Mouse (Mus musculus) limb, embryonic 14.5 days (tissue): ENCODE measurements around the gene Gabra4. TPM values are rescaled to one million over a fixed set of nuclear protein-coding genes. Genes with fewer than 3 reads are reported as not detected.

ENCODE experiments used
- ATAC-seq: fragments of 200-750 bp; cut with Nextera tagmentation; 2 replicates; pipeline ENCODE4 v1.8.0; 2017; ENCODE audit warnings: low read depth, moderate number of reproducible peaks, moderate TSS enrichment; ENCODE audit not compliant: low FRiP score
- DNase-seq: peaks from one replicate; pipeline ENCODE4 v3.0.0-alpha.2; 2015; ENCODE audit warnings: low spot score
- H3K27ac ChIP-seq: fragments of 300-500 bp; sonication (generic); replicated peaks from 2 replicates; pipeline ENCODE4 v1.5.1; 2014; ENCODE audit warnings: low read depth, mild to moderate bottlenecking, low read length, moderate library complexity, mixed read lengths
- H3K27me3 ChIP-seq: fragments of 300-500 bp; sonication (generic); 2 replicates; pipeline ENCODE4 v1.6.1; 2014; ENCODE audit warnings: low read length, mixed read lengths; ENCODE audit not compliant: control insufficient read depth, insufficient read depth
- H3K36me3 ChIP-seq: fragments of 300-500 bp; sonication (generic); 2 replicates; pipeline ENCODE4 v1.6.1; 2014; ENCODE audit warnings: mild to moderate bottlenecking, low read length, moderate library complexity, mixed read lengths; ENCODE audit not compliant: control insufficient read depth, insufficient read depth
- H3K4me1 ChIP-seq: fragments of 300-500 bp; sonication (generic); 2 replicates; pipeline ENCODE4 v1.6.1; 2014; ENCODE audit warnings: antibody characterized with exemption, low read length, mixed read lengths; ENCODE audit not compliant: control insufficient read depth, insufficient read depth
- H3K4me2 ChIP-seq: fragments of 300-500 bp; sonication (generic); replicated peaks from 2 replicates; pipeline ENCODE4 v1.6.1; 2014; ENCODE audit warnings: low read depth, mild to moderate bottlenecking, low read length, moderate library complexity; ENCODE audit not compliant: severe bottlenecking
- H3K4me3 ChIP-seq: fragments of 300-500 bp; sonication (generic); replicated peaks from 2 replicates; pipeline ENCODE4 v1.5.1; 2014; ENCODE audit warnings: low read length
- H3K9ac ChIP-seq: fragments of 300-500 bp; sonication (generic); 2 replicates; pipeline ENCODE4 v1.6.1; 2014; ENCODE audit warnings: mild to moderate bottlenecking, low read depth, low read length, moderate library complexity; ENCODE audit not compliant: severe bottlenecking
- H3K9me3 ChIP-seq: fragments of 300-500 bp; sonication (generic); 2 replicates; pipeline ENCODE4 v1.6.1; 2016; ENCODE audit warnings: low read length; ENCODE audit not compliant: control insufficient read depth
- POLR2A ChIP-seq: fragments of 200-500 bp; IDR thresholded peaks from 2 replicates; pipeline ENCODE4 v1.8.0; 2012; ENCODE audit warnings: inconsistent platforms, mild to moderate bottlenecking, moderate library complexity, borderline replicate concordance; ENCODE audit not compliant: insufficient read depth, insufficient read length; ENCODE audit errors: extremely low read depth
- WGBS: fragments of 180-500 bp; shearing (Covaris S2); extraction: QIAGEN DNeasy Blood & Tissue Kit; methylation state at CpG from one replicate; pipeline ENCODE4 v1.1.7; 2014; 5-methylcytosine and 5-hydroxymethylcytosine counted together
- polyA plus RNA-seq, 2 experiments: library from polyadenylated mRNA; depleted of rRNA in 1 of 2; stranded (reverse) in 1 of 2; unstranded in 1 of 2; fragments of >200 nt; fragmentation: Nextera tagmentation in 1 of 2; extraction: Ambion mirVana in 1 of 2; gene quantifications; 2 replicates each; pipeline versions ENCODE4 v1.2.1 to v1.2.3; 2012 to 2014

Gabra4 gene
- polyA plus RNA-seq, 2 experiments, result 2.2 to 6.0 TPM

GRCm38 (mm10) chr5:71616734-71617133 is 41.4 kb downstream of the Gabra4 start:
- Histone ChIP-seq H3K4me1 (no peaks in the 10 kb centered on the region), H3K36me3 (no peaks in the 10 kb centered on the region), H3K27ac (no peak overlapping the region), H3K9me3 (no peaks in the 10 kb centered on the region), H3K9ac (no peak overlapping the region), H3K27me3 (no peaks in the 10 kb centered on the region), H3K4me2 (no peak overlapping the region), H3K4me3 (no peak overlapping the region)
- 64% methylated on average over 4 of the region's 4 CpGs for WGBS
- no peak for DNase-seq
- no peak for ATAC-seq
- no peak for TF ChIP-seq POLR2A

- no peaks in the 10 kb centered on the region for H3K9me3 ChIP-seq
- H3K27me3 ChIP-seq, result no peaks in the 10 kb centered on the region
- no peak overlapping the region for H3K27ac ChIP-seq
- no peak for ATAC-seq
- H3K9ac ChIP-seq, result no peak overlapping the region
- DNase-seq, result no peak
- 87% methylated on average over 1 of the region's 1 CpGs for WGBS
- H3K4me2 ChIP-seq, result no peak overlapping the region
- no peaks in the 10 kb centered on the region for H3K36me3 ChIP-seq
- H3K4me1 ChIP-seq, result no peaks in the 10 kb centered on the region
- no peak overlapping the region for H3K4me3 ChIP-seq
- no peak for TF ChIP-seq POLR2A
These were observed 43.8 kb downstream of the Gabra4 start for GRCm38 (mm10) chr5:71614311-71614710.

GRCm38 (mm10) chr5:71608735-71609134 is 49.4 kb downstream of the Gabra4 start:
- H3K36me3 ChIP-seq, result no peaks in the 10 kb centered on the region
- H3K27me3 ChIP-seq, result no peaks in the 10 kb centered on the region
- no peak overlapping the region for H3K9ac ChIP-seq
- H3K4me3 ChIP-seq, result no peak overlapping the region
- H3K9me3 ChIP-seq, result no peaks in the 10 kb centered on the region
- DNase-seq, result no peak
- no peaks in the 10 kb centered on the region for H3K4me1 ChIP-seq
- no peak for ATAC-seq
- TF ChIP-seq POLR2A, result no peak
- H3K27ac ChIP-seq, result no peak overlapping the region
- no peak overlapping the region for H3K4me2 ChIP-seq
- 75% methylated on average over 1 of the region's 1 CpGs for WGBS

- Histone ChIP-seq H3K4me2 (no peak overlapping the region), H3K9ac (no peak overlapping the region), H3K4me3 (no peak overlapping the region), H3K27me3 (no peaks in the 10 kb centered on the region), H3K9me3 (no peaks in the 10 kb centered on the region), H3K4me1 (no peaks in the 10 kb centered on the region), H3K27ac (no peak overlapping the region), H3K36me3 (no peaks in the 10 kb centered on the region)
- TF ChIP-seq POLR2A, result no peak
- WGBS, result 68% methylated on average over 4 of the region's 4 CpGs
- DNase-seq, result no peak
- ATAC-seq, result no peak
These were observed 51.2 kb downstream of the Gabra4 start for GRCm38 (mm10) chr5:71606907-71607306.

GRCm38 (mm10) chr5:71604128-71604690 is 53.9 kb downstream of the Gabra4 start:
- no peak overlapping the region for H3K4me3 ChIP-seq
- ATAC-seq, result no peak
- TF ChIP-seq POLR2A, result no peak
- no peaks in the 10 kb centered on the region for H3K4me1 ChIP-seq
- no peaks in the 10 kb centered on the region for H3K9me3 ChIP-seq
- H3K4me2 ChIP-seq, result no peak overlapping the region
- H3K27ac ChIP-seq, result no peak overlapping the region
- H3K27me3 ChIP-seq, result no peaks in the 10 kb centered on the region
- H3K36me3 ChIP-seq, result no peaks in the 10 kb centered on the region
- WGBS, result 44% methylated on average over 8 of the region's 8 CpGs
- no peak for DNase-seq
- H3K9ac ChIP-seq, result no peak overlapping the region

GRCm38 (mm10) chr5:71595321-71595720 is 62.8 kb downstream of the Gabra4 start:
- Histone ChIP-seq H3K4me3 (no peak overlapping the region), H3K9ac (no peak overlapping the region), H3K9me3 (no peaks in the 10 kb centered on the region), H3K4me2 (no peak overlapping the region), H3K27ac (no peak overlapping the region), H3K4me1 (no peaks in the 10 kb centered on the region), H3K36me3 (no peaks in the 10 kb centered on the region), H3K27me3 (no peaks in the 10 kb centered on the region)
- DNase-seq (no peak), ATAC-seq (no peak)
- WGBS, result 90% methylated on average over 2 of the region's 2 CpGs
- TF ChIP-seq POLR2A, result no peak
